Mouse (Mus musculus): ENCODE measurements at regions not wholly inside any gene's neighbourhood (a gene's known extent, or its start where the extent isn't known, plus 50 kb on each side); places are given as distances from the start of the nearest gene placed in this dataset.
A peak's percentile ranks its signal among the peaks of the same experiment; 100 is the strongest.

DNA sequence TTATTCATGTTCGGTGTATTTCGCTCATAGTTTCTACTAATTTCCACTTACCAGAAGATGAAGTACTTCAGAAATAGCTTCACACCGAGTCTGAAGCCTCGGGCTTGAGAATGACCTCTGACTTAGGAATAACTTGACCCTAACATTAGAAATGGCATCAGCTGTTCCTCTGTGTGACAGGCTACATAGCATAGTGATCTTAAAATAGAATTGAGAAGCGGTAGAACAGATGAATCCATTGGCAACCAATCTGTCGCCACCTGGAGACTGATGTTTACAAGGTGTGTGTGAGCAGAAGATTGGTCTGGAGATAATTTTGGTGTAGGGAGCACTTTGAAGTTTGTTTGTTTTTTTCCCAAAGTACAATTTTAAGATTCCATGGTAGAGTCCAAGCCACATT is 60.9 kb upstream of the Ahi1 start:
- no peak overlapping the region for H3K4me3 ChIP-seq
- H3K9me3 ChIP-seq, result no peaks in the 10 kb centered on the region
- no peak for DNase-seq (ENCODE audit: extremely low spot score, low spot score)
- H3K27ac ChIP-seq, result no peak overlapping the region
- WGBS, result 87% methylated on average over 6 of the region's 6 CpGs
- H3K4me1 ChIP-seq, result no peaks in the 10 kb centered on the region
- no peaks in the 10 kb centered on the region for H3K36me3 ChIP-seq (replicated peaks)
- H3K27me3 ChIP-seq (ENCODE audit: poor library complexity, severe bottlenecking), result no peaks in the 10 kb centered on the region

GRCm38 (mm10) chr10:20883618-20884017 is 68.7 kb upstream of the Ahi1 start:
- Histone ChIP-seq H3K9me3 (no peaks in the 10 kb centered on the region), H3K4me1 (no peaks in the 10 kb centered on the region), H3K27ac (no peak overlapping the region), H3K4me3 (no peak overlapping the region), H3K36me3 (replicated peaks) (no peaks in the 10 kb centered on the region), H3K27me3 (ENCODE audit: poor library complexity, severe bottlenecking) (no peaks in the 10 kb centered on the region)
- 90% methylated on average over 5 of the region's 5 CpGs for WGBS
- DNase-seq (ENCODE audit: extremely low spot score, low spot score), result no peak

DNA sequence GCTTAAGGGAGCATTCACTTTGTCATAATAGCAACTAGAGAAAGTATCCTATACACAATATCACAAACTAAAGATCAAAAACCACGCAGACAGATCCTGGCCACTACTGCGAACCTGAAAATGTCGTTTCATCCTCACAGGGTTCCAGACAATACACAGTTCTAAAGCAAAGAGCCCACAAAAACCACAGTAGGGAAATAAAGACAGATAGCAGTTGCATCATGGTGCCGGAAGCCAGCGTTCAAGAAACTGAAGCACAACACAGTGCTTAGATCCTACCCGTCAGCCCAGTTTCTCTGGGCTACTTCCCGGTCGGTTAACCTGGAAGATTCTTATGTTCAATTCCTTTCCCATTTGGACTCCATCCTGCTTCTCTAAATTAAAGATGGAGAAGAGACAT is 69.7 kb upstream of the Ahi1 start:
- 81% methylated on average over 8 of the region's 8 CpGs for WGBS
- no peak overlapping the region for H3K4me3 ChIP-seq
- no peak for DNase-seq (ENCODE audit: extremely low spot score, low spot score)
- no peaks in the 10 kb centered on the region for H3K36me3 ChIP-seq (replicated peaks)
- no peaks in the 10 kb centered on the region for H3K9me3 ChIP-seq
- no peaks in the 10 kb centered on the region for H3K27me3 ChIP-seq (ENCODE audit: poor library complexity, severe bottlenecking)
- H3K4me1 ChIP-seq, result no peaks in the 10 kb centered on the region
- no peak overlapping the region for H3K27ac ChIP-seq

DNA sequence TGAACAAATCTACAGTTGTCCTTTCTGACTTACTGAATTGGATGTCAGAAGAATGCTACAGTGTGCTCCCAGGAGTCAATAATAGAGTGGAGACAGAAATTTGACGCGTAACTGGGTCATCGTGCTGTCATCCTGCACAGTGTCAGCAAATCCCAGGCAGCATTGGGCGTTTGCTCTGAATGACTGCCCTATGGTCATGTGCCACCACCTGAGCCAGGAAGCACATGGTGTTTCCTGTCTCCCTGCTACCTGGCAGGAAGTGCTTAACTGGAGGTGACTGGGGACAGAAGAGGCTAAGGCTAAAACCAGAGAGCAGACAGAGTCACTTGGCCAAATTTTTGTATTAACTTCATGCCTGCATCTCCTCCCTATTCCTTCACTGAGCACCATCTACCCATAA is 72.1 kb upstream of the Ahi1 start:
- H3K4me1 ChIP-seq, result no peaks in the 10 kb centered on the region
- no peaks in the 10 kb centered on the region for H3K27me3 ChIP-seq (ENCODE audit: poor library complexity, severe bottlenecking)
- no peak overlapping the region for H3K4me3 ChIP-seq
- DNase-seq (ENCODE audit: extremely low spot score, low spot score), result no peak
- H3K27ac ChIP-seq, result no peak overlapping the region
- H3K9me3 ChIP-seq, result no peaks in the 10 kb centered on the region
- H3K36me3 ChIP-seq (replicated peaks), result no peaks in the 10 kb centered on the region
- WGBS, result 92% methylated on average over 4 of the region's 4 CpGs

GRCm38 (mm10) chr10:20879482-20879881 is 72.9 kb upstream of the Ahi1 start:
- no peak for DNase-seq (ENCODE audit: extremely low spot score, low spot score)
- 89% methylated on average over 8 of the region's 8 CpGs for WGBS
- Histone ChIP-seq H3K9me3 (no peaks in the 10 kb centered on the region), H3K4me3 (no peak overlapping the region), H3K27ac (no peak overlapping the region), H3K4me1 (no peaks in the 10 kb centered on the region), H3K36me3 (replicated peaks) (no peaks in the 10 kb centered on the region), H3K27me3 (ENCODE audit: poor library complexity, severe bottlenecking) (no peaks in the 10 kb centered on the region)

GRCm38 (mm10) chr10:20867076-20867475 is 85.3 kb upstream of the Ahi1 start:
- no peaks in the 10 kb centered on the region for H3K9me3 ChIP-seq
- WGBS, result 90% methylated on average over 12 of the region's 12 CpGs
- no peak overlapping the region for H3K27ac ChIP-seq

GRCm38 (mm10) chr10:20865031-20865430 is 87.3 kb upstream of the Ahi1 start:
- no peaks in the 10 kb centered on the region for H3K36me3 ChIP-seq (replicated peaks)
- H3K27me3 ChIP-seq (ENCODE audit: poor library complexity, severe bottlenecking), result no peaks in the 10 kb centered on the region
- no peak for DNase-seq (ENCODE audit: extremely low spot score, low spot score)
- H3K4me1 ChIP-seq, result no peaks in the 10 kb centered on the region
- WGBS, result 84% methylated on average over 4 of the region's 4 CpGs
- no peak overlapping the region for H3K27ac ChIP-seq
- H3K4me3 ChIP-seq, result no peak overlapping the region
- H3K9me3 ChIP-seq, result 0 out of 2 replicates have a peak, but pooled peaks cover 3% of the 10 kb centered on the region

More at GRCm38 (mm10) chr10:20867076-20867475, 85.3 kb upstream of the Ahi1 start:
- no peaks in the 10 kb centered on the region for H3K36me3 ChIP-seq (replicated peaks)
- no peaks in the 10 kb centered on the region for H3K4me1 ChIP-seq
- DNase-seq (ENCODE audit: extremely low spot score, low spot score), result no peak
- no peaks in the 10 kb centered on the region for H3K27me3 ChIP-seq (ENCODE audit: poor library complexity, severe bottlenecking)
- no peak overlapping the region for H3K4me3 ChIP-seq

GRCm38 (mm10) chr10:20857413-20857812 is 94.9 kb upstream of the Ahi1 start:
- Histone ChIP-seq H3K9me3 (0 out of 2 replicates have a peak, but pooled peaks cover 3% of the 10 kb centered on the region), H3K36me3 (replicated peaks) (no peaks in the 10 kb centered on the region), H3K4me1 (peaks cover 16% of the 10 kb centered on the region), H3K27ac (no peak overlapping the region), H3K4me3 (no peak overlapping the region), H3K27me3 (ENCODE audit: poor library complexity, severe bottlenecking) (no peaks in the 10 kb centered on the region)
- DNase-seq (ENCODE audit: extremely low spot score, low spot score), result no peak
- 93% methylated on average over 4 of the region's 4 CpGs for WGBS

DNA sequence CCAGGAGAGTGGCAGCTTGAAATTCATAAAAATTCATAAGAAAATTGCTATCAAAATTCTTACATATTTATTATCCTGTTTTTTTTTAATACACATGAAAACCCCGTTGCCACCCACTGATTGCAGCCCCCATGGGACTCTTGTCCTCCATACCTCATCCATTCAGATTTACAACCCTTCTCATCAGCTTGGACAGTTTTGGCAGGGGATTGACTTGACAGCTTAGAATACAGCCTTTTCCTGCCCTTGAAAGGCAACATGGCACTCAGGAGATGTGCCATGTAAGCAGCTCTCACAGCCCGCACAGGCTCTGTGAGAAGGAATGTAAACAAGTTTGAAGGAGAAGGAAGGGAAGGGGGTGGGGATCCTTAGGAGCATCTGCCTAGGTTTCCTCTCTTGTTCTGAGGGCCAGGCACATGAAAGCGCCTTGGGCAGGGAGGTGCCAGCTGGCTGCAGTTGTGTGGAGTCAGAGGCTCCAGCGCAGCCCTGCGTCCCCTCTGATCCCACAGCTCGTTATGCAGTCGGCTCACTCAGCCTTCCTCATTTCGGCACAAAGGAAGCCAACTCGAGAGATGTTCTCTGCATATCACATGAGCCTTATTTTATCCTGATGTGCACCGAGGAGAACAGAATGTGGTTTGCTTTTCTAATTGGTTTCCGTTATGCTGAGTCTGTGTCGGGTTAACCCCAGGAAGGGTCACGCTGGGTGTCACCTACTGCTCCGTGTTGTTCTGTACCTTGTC is 97.6 kb upstream of the Ahi1 start:
- Histone ChIP-seq H3K4me3 (0 out of 2 replicates have a peak overlapping the region, but pooled peaks have one; percentile 9), H3K27ac (peak overlapping the region; percentile 68; the same call in 1 of the 2 replicates), H3K27me3 (ENCODE audit: poor library complexity, severe bottlenecking) (no peaks in the 10 kb centered on the region), H3K9me3 (no peaks in the 10 kb centered on the region), H3K36me3 (replicated peaks) (no peaks in the 10 kb centered on the region), H3K4me1 (peaks cover 16% of the 10 kb centered on the region)
- 50% methylated on average over 14 of the region's 14 CpGs for WGBS
- DNase-seq (ENCODE audit: extremely low spot score, low spot score), result no peak

DNA sequence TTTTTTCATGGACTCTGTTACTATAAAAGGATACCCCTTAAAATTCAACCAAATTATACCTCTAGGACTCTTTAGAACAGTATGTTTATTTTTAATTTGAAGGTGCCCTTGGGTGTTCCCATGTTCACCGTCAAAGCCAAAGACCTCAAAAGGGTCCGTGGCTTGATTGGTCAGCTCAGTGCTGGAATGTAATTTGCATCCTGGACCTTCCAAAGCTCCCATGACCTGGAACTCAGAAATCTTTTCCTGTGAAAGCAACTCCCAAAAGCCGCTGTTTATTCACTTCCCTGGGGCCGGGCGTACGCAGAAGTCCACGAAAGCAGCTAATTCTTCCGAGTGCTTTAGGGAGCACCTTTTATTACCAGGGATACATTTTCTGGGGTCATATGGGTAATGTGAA is 105.1 kb upstream of the Ahi1 start:
- H3K27me3 ChIP-seq (ENCODE audit: poor library complexity, severe bottlenecking), result no peaks in the 10 kb centered on the region
- H3K36me3 ChIP-seq (replicated peaks), result no peaks in the 10 kb centered on the region
- H3K4me1 ChIP-seq, result no peaks in the 10 kb centered on the region
- WGBS, result 90% methylated on average over 8 of the region's 8 CpGs
- no peak overlapping the region for H3K4me3 ChIP-seq
- H3K27ac ChIP-seq, result no peak overlapping the region
- no peaks in the 10 kb centered on the region for H3K9me3 ChIP-seq
- DNase-seq (ENCODE audit: extremely low spot score, low spot score), result no peak

GRCm38 (mm10) chr10:20843277-20843676 is 109.1 kb upstream of the Ahi1 start:
- 0 out of 2 replicates have a peak, but pooled peaks cover 5% of the 10 kb centered on the region for H3K4me1 ChIP-seq
- H3K27ac ChIP-seq, result no peak overlapping the region
- 81% methylated on average over 3 of the region's 3 CpGs for WGBS
- H3K9me3 ChIP-seq, result no peaks in the 10 kb centered on the region
- no peak overlapping the region for H3K4me3 ChIP-seq
- no peaks in the 10 kb centered on the region for H3K27me3 ChIP-seq (ENCODE audit: poor library complexity, severe bottlenecking)
- no peaks in the 10 kb centered on the region for H3K36me3 ChIP-seq (replicated peaks)
- no peak for DNase-seq (ENCODE audit: extremely low spot score, low spot score)

DNA sequence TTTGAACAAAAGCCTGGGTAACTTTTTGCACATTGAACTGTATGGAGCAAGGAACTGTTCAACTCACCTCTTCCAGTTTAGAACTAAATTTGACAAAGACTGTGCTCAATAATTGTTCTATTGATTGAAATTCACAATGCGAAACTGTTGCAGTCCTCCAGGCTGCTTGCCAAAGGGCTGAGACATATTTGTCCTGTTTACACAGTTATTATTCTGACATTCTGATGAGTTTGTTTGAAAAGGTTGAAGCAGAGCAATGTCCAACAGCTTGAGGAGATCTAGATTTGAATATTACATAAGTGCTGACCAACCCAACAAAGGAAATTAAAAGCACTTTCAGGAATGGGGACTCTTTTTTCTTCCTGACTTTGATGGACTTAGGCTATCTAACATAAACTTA is 110.2 kb upstream of the Ahi1 start:
- no peak for DNase-seq (ENCODE audit: extremely low spot score, low spot score)
- Histone ChIP-seq H3K9me3 (no peaks in the 10 kb centered on the region), H3K36me3 (replicated peaks) (no peaks in the 10 kb centered on the region), H3K27me3 (ENCODE audit: poor library complexity, severe bottlenecking) (no peaks in the 10 kb centered on the region), H3K4me1 (0 out of 2 replicates have a peak, but pooled peaks cover 5% of the 10 kb centered on the region), H3K4me3 (no peak overlapping the region), H3K27ac (no peak overlapping the region)
- WGBS, result 92% methylated on average over 1 of the region's 1 CpGs

DNA sequence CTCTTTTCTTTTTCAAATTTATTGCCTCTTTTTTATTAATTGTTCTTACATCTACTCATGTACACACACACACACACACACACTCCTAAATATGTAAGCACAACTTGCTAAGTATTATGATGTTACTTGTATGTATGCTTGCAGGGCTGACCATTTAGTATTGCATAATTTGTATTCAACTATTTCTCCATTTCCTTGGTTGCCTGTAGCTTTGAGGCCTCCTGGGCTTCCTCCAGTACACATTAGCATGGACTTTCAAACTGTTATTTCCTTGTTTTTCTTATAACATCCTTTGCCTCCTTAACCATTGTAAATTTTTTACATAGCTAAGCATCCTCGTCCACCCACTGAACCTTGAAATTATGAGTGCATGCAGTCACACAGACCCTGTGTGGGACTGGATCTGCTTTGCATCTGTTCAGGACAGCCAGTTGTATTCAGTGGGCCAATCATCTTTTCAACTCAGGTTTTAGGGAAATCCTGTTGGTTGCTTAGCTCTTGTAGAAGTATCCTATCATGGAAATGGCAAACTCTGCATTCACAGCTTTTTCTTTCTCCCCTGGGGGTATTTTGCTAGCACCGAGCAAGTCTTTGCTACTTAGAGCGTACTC is 110.8 kb upstream of the Ahi1 start:
- 71% methylated on average over 3 of the region's 3 CpGs for WGBS
- 0 out of 2 replicates have a peak, but pooled peaks cover 5% of the 10 kb centered on the region for H3K4me1 ChIP-seq
- no peaks in the 10 kb centered on the region for H3K36me3 ChIP-seq (replicated peaks)
- H3K27ac ChIP-seq, result no peak overlapping the region
- DNase-seq (ENCODE audit: extremely low spot score, low spot score), result no peak
- H3K9me3 ChIP-seq, result no peaks in the 10 kb centered on the region
- H3K27me3 ChIP-seq (ENCODE audit: poor library complexity, severe bottlenecking), result no peaks in the 10 kb centered on the region
- H3K4me3 ChIP-seq, result no peak overlapping the region
